Mouse (Mus musculus) intestine, embryonic 16.5 days (tissue): ENCODE measurements around the gene Hexim1. TPM values are rescaled to one million over a fixed set of nuclear protein-coding genes. Genes with fewer than 3 reads are reported as not detected.

Experiments used
- ATAC-seq: fragments of 200-750 bp; cut with Nextera tagmentation; 2 replicates; pipeline ENCODE4 v1.8.0; 2017; ENCODE audit warnings: moderate TSS enrichment, moderate library complexity
- H3K27ac ChIP-seq: fragments of 300-500 bp; sonication (generic); 2 replicates; pipeline ENCODE4 v1.5.1; 2014; ENCODE audit warnings: mild to moderate bottlenecking, low read length
- H3K27me3 ChIP-seq: fragments of 300-500 bp; sonication (generic); replicated peaks from 2 replicates; pipeline ENCODE4 v1.6.1; 2014; ENCODE audit warnings: low read length, control low read depth, mixed read lengths; ENCODE audit not compliant: control insufficient read depth, insufficient read depth
- H3K36me3 ChIP-seq: fragments of 300-500 bp; sonication (generic); 2 replicates; pipeline ENCODE4 v1.6.1; 2014; ENCODE audit warnings: low read length, control low read depth; ENCODE audit not compliant: control insufficient read depth, insufficient read depth
- H3K4me1 ChIP-seq: fragments of 300-500 bp; sonication (generic); 2 replicates; pipeline ENCODE4 v1.6.1; 2014; ENCODE audit warnings: low read length, control low read depth, mixed read lengths; ENCODE audit not compliant: control insufficient read depth, insufficient read depth
- H3K4me2 ChIP-seq: fragments of 300-500 bp; sonication (generic); 2 replicates; pipeline ENCODE4 v1.6.1; 2014; ENCODE audit warnings: low read depth, low read length, control low read depth
- H3K4me3 ChIP-seq: fragments of 300-500 bp; sonication (generic); 2 replicates; pipeline ENCODE4 v1.5.1; 2014; ENCODE audit warnings: mild to moderate bottlenecking, low read length
- H3K9ac ChIP-seq: fragments of 300-500 bp; sonication (generic); 2 replicates; pipeline ENCODE4 v1.6.1; 2014; ENCODE audit warnings: low read depth, low read length
- H3K9me3 ChIP-seq: fragments of 300-500 bp; sonication (generic); 2 replicates; pipeline ENCODE4 v1.6.1; 2016; ENCODE audit warnings: low read length, control low read depth; ENCODE audit not compliant: control insufficient read depth
- WGBS: fragments of 180-500 bp; shearing (Covaris S2); extraction: QIAGEN DNeasy Blood & Tissue Kit; methylation state at CpG from one replicate; pipeline ENCODE4 v1.1.7; 2014; 5-methylcytosine and 5-hydroxymethylcytosine counted together
- polyA plus RNA-seq: library from polyadenylated mRNA; unstranded; fragments of >200 nt; fragmentation: Nextera tagmentation; extraction: Ambion mirVana; gene quantifications from 2 replicates; pipeline ENCODE4 v1.2.1, GENCODE M21; 2015

The Hexim1 gene
- polyA plus RNA-seq, 1 experiment from 2014 or later: 4.6 TPM

DNA sequence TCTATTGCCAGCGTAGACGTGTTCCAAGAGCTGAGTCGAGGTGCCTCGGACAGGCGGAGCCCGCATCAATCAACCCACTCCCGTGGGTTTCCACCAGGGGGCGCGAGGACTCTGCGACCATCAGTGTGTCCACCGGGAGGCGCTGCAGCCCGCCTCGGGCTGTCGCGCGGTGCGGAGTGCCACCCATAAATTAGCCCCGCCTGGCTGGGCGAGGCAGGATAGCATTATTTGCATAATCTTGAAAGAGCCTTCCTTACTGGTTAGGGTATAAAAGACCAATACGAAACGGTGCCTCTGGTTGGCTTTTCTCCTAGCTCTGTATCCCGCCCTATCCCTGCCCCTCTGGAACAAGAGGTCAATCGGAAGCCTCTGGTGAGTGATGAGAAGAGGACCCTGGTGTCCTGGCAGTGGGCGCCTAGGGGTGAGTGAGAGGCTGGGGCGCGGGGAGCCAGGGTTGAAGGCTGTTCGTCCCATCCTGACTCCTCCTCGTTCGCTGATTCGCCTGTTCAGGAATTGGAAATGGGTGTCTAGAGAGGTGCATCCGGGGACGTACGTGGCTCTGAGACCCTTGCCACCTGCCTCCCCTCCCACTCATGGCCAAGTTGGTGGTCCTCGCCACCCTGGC lies 13.2 kb upstream of the Hexim1 start:
- H3K9me3 ChIP-seq: no peaks in the 10 kb centered on the region
- H3K27ac ChIP-seq: no peak overlapping the region
- H3K27me3 ChIP-seq: peaks cover 10% of the 10 kb centered on the region
- H3K4me2 ChIP-seq: peak overlapping the region; percentile 96
- H3K4me1 ChIP-seq: peaks cover 34% of the 10 kb centered on the region
- H3K4me3 ChIP-seq: peak overlapping the region; percentile 65
- WGBS: under 1% methylated on average over 35 of the region's 35 CpGs
- peak overlapping the region; percentile 77 for H3K9ac ChIP-seq
- peak; percentile 93 for ATAC-seq
- no peaks in the 10 kb centered on the region for H3K36me3 ChIP-seq

DNA sequence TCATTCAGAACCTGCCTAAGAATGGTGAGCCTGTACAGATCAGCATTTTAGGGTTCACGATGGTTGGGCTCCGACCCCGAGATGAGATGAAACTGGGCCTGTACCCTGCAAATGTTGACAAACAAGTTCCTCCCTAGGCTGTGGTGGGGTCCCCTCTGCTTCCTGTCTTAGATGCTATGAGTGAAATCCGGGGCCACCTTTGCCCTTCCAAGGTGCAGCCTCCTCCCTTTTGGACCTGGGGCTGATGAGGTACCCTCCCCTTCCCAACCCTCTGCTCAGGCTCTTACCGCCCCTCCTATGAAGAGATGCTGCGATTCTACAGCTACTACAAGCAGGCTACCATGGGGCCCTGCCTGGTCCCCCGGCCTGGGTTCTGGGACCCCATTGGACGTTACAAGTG lies 12.4 kb upstream of the Hexim1 start:
- Histone ChIP-seq H3K4me1 (peaks cover 31% of the 10 kb centered on the region), H3K9me3 (no peaks in the 10 kb centered on the region), H3K9ac (peak overlapping the region; percentile 69), H3K27me3 (peaks cover 10% of the 10 kb centered on the region), H3K36me3 (no peaks in the 10 kb centered on the region), H3K4me3 (peak overlapping the region; percentile 65), H3K27ac (no peak overlapping the region), H3K4me2 (peak overlapping the region; percentile 96)
- ATAC-seq: no peak
- 54% methylated on average over 8 of the region's 8 CpGs for WGBS

DNA sequence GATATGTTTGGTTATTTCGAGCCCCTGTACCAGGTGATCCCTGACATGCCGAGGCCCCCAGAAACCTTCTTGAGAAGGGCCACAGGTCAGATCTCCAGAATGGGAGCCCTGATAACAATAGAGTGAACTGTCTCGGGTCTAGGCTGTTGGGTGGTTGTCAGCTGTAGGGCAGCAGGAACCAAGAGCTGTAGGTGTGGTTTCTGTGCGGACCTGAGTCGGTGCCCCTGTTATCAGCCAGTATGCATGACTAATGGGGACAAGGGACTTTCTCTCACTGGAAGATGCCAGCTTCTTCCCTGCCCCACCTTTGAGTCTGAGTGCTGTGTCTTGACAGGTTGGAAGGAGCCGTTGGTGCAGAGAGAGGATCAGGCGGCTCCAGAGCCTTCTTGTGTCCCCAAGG lies 11.6 kb upstream of the Hexim1 start:
- Histone ChIP-seq H3K36me3 (no peaks in the 10 kb centered on the region), H3K4me1 (peaks cover 31% of the 10 kb centered on the region), H3K9ac (no peak overlapping the region), H3K9me3 (no peaks in the 10 kb centered on the region), H3K4me2 (peak overlapping the region; percentile 31; the same call in 1 of the 2 replicates), H3K27me3 (peaks cover 10% of the 10 kb centered on the region), H3K27ac (no peak overlapping the region; the same call in 1 of the 2 replicates), H3K4me3 (no peak overlapping the region)
- no peak; the same call in 1 of the 2 replicates for ATAC-seq
- WGBS: 67% methylated on average over 7 of the region's 7 CpGs

DNA sequence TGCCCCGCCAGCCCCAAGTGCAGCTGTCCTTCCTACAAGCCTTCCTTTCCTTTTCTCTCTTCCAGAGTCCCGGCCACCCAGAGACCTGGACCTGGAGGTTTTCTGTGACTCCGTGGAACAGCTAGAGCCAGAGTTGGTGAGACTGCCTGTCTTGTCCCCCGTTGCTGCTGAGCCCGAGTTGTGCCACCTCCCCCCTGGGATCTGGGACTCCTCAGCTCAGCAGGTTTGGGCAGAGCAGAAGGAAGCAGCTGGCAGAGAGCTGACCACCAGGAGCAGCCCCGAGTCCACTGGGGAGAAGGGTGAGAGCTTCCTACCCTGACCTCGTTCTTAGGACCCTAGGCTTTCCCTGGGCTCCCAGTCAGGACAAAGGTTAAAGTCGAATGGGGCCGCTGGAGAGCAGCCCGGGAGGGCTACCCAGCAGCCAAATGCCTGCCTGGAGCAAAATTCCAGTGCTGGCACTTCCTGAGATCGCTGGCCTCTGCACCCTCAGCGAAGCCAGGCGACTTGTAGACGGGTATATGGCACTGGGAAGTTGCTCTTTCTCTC lies 10.8 kb upstream of the Hexim1 start:
- Histone ChIP-seq H3K36me3 (no peaks in the 10 kb centered on the region), H3K4me1 (peaks cover 31% of the 10 kb centered on the region), H3K27ac (peak overlapping the region; percentile 36), H3K27me3 (peaks cover 10% of the 10 kb centered on the region), H3K4me2 (peak overlapping the region; percentile 31), H3K4me3 (0 out of 2 replicates have a peak overlapping the region, but pooled peaks have one; percentile 4), H3K9ac (peak overlapping the region; percentile 26), H3K9me3 (no peaks in the 10 kb centered on the region)
- 51% methylated on average over 14 of the region's 14 CpGs for WGBS
- ATAC-seq: no peak

DNA sequence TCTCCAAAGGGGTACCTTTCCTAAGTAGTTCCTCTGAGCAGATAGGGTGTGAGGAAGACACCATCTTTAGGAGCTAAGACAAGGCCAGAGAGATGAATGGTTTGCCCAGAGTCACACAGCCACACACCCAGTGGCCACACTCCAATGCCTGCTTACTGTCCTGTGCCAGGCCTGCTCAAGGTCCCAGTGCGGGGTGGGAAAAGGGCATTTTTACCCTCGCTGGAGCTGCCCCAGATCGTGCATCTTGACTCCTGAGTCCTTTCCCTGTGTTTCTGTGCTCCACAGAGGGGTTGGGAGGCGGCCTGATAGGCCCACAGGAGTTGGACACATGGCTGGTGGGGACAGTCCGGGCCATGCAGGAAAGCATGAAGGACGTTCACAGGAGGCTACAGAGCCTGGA lies 10.2 kb upstream of the Hexim1 start:
- Histone ChIP-seq H3K4me1 (peaks cover 31% of the 10 kb centered on the region), H3K9ac (no peak overlapping the region), H3K27me3 (peaks cover 7% of the 10 kb centered on the region), H3K9me3 (no peaks in the 10 kb centered on the region), H3K4me3 (no peak overlapping the region), H3K4me2 (no peak overlapping the region), H3K27ac (no peak overlapping the region), H3K36me3 (no peaks in the 10 kb centered on the region)
- no peak for ATAC-seq
- WGBS: 90% methylated on average over 6 of the region's 6 CpGs

DNA sequence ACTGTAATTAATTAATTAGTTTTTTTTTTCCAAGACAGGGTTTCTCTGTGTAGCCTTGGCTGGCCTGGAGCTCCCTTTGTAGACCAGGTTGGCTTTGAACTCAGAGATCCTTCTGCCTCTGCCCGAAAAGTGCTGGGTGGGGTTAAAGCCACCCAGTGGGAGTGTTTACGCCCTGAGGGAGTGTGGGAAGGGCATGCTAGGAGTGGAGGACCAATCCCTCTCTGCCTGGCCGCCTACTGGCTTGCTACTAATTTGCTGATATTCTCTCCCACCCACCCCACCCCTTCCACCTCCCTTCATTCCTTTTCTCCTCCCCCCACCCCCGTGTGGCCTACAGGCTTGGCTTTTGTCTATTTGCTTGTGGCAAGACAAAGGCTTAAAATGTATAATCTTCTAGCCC lies 9.6 kb upstream of the Hexim1 start:
- no peak overlapping the region for H3K27ac ChIP-seq
- H3K4me1 ChIP-seq: peaks cover 29% of the 10 kb centered on the region

DNA sequence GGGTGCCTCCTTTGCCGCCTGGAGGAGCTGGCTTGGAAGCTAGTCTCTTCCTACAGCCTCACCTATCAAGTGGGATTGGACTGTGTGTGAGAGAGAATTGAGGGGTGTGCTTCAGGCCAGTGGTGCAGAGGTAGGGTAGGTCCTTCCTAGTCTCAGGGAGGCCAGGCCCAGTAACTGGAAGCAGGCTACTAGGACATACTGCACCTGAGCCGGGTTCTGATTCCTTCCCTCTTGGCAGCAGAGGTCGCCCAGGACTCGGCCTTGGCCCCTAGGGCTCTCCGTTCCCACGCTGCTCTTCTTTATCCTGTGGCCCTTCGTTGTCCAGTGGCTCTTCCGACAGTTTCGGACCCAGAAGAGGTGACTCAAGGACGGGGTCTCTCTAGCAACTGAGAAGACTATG lies 4.7 kb upstream of the Hexim1 start:
- Histone ChIP-seq H3K9ac (peak overlapping the region; percentile 64; the same call in 1 of the 2 replicates), H3K4me2 (peak overlapping the region; percentile 79), H3K36me3 (no peaks in the 10 kb centered on the region), H3K27ac (peak overlapping the region; percentile 43), H3K4me3 (peak overlapping the region; percentile 47), H3K4me1 (peaks cover 24% of the 10 kb centered on the region), H3K27me3 (no peaks in the 10 kb centered on the region), H3K9me3 (no peaks in the 10 kb centered on the region)
- ATAC-seq: no peak
- WGBS: 25% methylated on average over 10 of the region's 10 CpGs

More for the DNA sequence above, 9.6 kb upstream of the Hexim1 start:
- WGBS: 65% methylated on average over 4 of the region's 4 CpGs
- no peak overlapping the region for H3K4me2 ChIP-seq
- H3K9me3 ChIP-seq: no peaks in the 10 kb centered on the region
- H3K9ac ChIP-seq: no peak overlapping the region
- no peak for ATAC-seq
- H3K27me3 ChIP-seq: 0 out of 2 replicates have a peak, but pooled peaks cover 4% of the 10 kb centered on the region
- no peaks in the 10 kb centered on the region for H3K36me3 ChIP-seq
- no peak overlapping the region for H3K4me3 ChIP-seq

DNA sequence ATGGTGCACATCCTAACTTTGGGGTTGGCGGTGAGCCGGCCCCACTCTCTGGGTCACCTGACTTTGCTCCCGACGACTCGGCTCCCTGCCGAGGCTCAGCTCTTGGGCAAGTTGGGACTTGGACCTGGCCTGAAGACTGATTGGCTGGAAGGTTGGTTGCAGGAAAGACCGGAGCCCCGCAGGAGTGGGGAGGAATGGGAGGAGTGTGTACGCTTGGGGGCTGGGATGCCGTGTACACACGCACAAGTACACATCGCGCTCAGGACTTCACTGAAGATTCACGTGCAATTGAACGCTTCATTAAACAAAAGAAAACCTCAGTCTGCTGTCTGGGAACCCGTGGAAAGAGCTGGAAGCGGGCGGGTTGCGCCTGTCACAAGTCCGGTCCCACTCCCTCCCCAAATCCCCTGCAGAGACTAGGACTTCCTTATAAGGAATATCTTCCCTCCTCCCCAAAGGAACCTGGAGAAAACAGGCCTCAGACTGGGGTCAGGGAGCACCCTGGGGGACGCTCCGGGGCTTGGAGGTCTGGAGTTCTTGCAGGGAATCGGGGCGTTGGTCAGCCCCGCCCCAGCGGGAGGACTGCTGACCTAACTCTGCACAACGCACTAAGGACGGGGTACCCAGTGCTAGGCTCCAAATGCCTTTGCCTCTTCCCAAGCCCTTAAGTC lies 4.0 kb upstream of the Hexim1 start:
- Histone ChIP-seq H3K36me3 (no peaks in the 10 kb centered on the region), H3K27ac (peak overlapping the region; percentile 43), H3K4me2 (peak overlapping the region; percentile 79), H3K9me3 (no peaks in the 10 kb centered on the region), H3K4me3 (peak overlapping the region; percentile 47), H3K4me1 (peaks cover 24% of the 10 kb centered on the region), H3K27me3 (no peaks in the 10 kb centered on the region), H3K9ac (peak overlapping the region; percentile 64)
- peak; percentile 34 for ATAC-seq
- WGBS: 1% methylated on average over 28 of the region's 28 CpGs

DNA sequence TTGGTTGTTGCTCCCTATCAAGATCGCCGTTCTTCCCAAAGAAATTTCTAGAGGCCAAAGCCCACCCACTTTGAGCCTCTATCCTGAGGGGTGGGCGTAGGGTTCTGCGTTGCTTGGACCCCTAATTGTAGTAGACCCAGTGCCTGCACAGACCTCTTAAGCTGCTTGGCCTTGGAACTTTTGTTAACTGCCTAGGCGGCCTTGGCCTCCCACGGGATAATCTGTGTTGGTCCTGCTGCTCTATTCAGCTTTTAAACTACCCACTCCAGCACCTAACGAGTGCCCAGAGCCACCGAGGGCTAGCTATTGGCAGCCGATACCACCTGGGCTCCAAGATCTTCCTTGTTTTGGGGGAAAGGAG lies 3.5 kb upstream of the Hexim1 start:
- peaks cover 24% of the 10 kb centered on the region for H3K4me1 ChIP-seq
- no peaks in the 10 kb centered on the region for H3K27me3 ChIP-seq
- peak overlapping the region; percentile 79 for H3K4me2 ChIP-seq
- no peaks in the 10 kb centered on the region for H3K36me3 ChIP-seq
- WGBS: 31% methylated on average over 9 of the region's 9 CpGs
- peak overlapping the region; percentile 43 for H3K27ac ChIP-seq
- no peaks in the 10 kb centered on the region for H3K9me3 ChIP-seq
- peak overlapping the region; percentile 47 for H3K4me3 ChIP-seq
- no peak for ATAC-seq
- peak overlapping the region; percentile 64 for H3K9ac ChIP-seq
